In genomic region chr16:31944698-31945255, GRCm38 (mm10) we compare ENCODE assay signal across 15 mouse cellular contexts. TPM values are rescaled to one million over a fixed set of nuclear protein-coding genes. Genes with fewer than 3 reads are reported as not detected.
A peak's percentile ranks its signal among the peaks of the same experiment; 100 is the strongest.
DNase-seq lines count a peak whose midpoint lies in the region; ATAC-seq lines count a peak whose summit lies in the region.
"Had no signal": no experiment of that assay in that cellular context is flagged by ENCODE, and none has a peak within 500 bp of the region (broad histone marks: within the 10 kb centered on the region; RNA-seq: fewer than 3 reads in every experiment).

No protein-coding gene starts in this region.

- 0 out of 2 replicates have a peak overlapping the region, but pooled peaks have one; percentile 31 for H3K9ac ChIP-seq in hindbrain, embryonic 13.5 days
- H3K9ac ChIP-seq in hindbrain, embryonic 11.5 days (ENCODE audit: low read depth, low read length): no peak overlapping the region
- H3K9ac ChIP-seq in neural tube, embryonic 13.5 days: 0 out of 2 replicates have a peak overlapping the region, but pooled peaks have one; percentile 47
- H3K9ac ChIP-seq in neural tube, embryonic 15.5 days (replicated peaks): no peak overlapping the region
- H3K9ac ChIP-seq: embryonic facial prominence, embryonic 12.5 days; intestine, embryonic 15.5 days; liver, embryonic 12.5 days; liver, postnatal 0 days had no signal

- H3K27ac ChIP-seq in hindbrain, embryonic 13.5 days: no peak overlapping the region
- H3K27ac ChIP-seq in hindbrain, embryonic 11.5 days (ENCODE audit: low read depth, low read length): no peak overlapping the region
- no peak overlapping the region for H3K27ac ChIP-seq in neural tube, embryonic 13.5 days (replicated peaks)
- H3K27ac ChIP-seq in neural tube, embryonic 15.5 days (replicated peaks): no peak overlapping the region
- H3K27ac ChIP-seq: embryonic facial prominence, embryonic 12.5 days; hindbrain, embryonic 10.5 days; hindbrain, postnatal 0 days; intestine, embryonic 15.5 days; liver, embryonic 12.5 days had no signal

- peaks cover 9% of the 10 kb centered on the region for H3K36me3 ChIP-seq in hindbrain, embryonic 13.5 days
- no peaks in the 10 kb centered on the region for H3K36me3 ChIP-seq in hindbrain, embryonic 11.5 days (ENCODE audit: control insufficient read depth, insufficient read depth, low read length)
- peaks cover 8% of the 10 kb centered on the region; the same call in 1 of the 2 replicates for H3K36me3 ChIP-seq in neural tube, embryonic 13.5 days
- peaks cover 8% of the 10 kb centered on the region; the same call in 1 of the 2 replicates for H3K36me3 ChIP-seq in neural tube, embryonic 15.5 days

- no peaks in the 10 kb centered on the region for H3K9me3 ChIP-seq in hindbrain, embryonic 13.5 days
- H3K9me3 ChIP-seq in hindbrain, embryonic 11.5 days (ENCODE audit: control insufficient read depth, low read length): no peaks in the 10 kb centered on the region
- H3K9me3 ChIP-seq in neural tube, embryonic 13.5 days: no peaks in the 10 kb centered on the region
- H3K9me3 ChIP-seq in neural tube, embryonic 15.5 days (replicated peaks): no peaks in the 10 kb centered on the region
- H3K9me3 ChIP-seq: embryonic facial prominence, embryonic 12.5 days; forebrain, embryonic 10.5 days; hindbrain, embryonic 10.5 days; intestine, embryonic 15.5 days; liver, embryonic 12.5 days; megakaryocyte, embryonic 14.5 days had no signal

- 91% methylated on average over 12 of the region's 12 CpGs for WGBS in hindbrain, embryonic 13.5 days
- WGBS in hindbrain, embryonic 11.5 days: 90% methylated on average over 12 of the region's 12 CpGs
- 86% methylated on average over 12 of the region's 12 CpGs for WGBS in neural tube, embryonic 13.5 days
- 92% methylated on average over 12 of the region's 12 CpGs for WGBS in neural tube, embryonic 15.5 days

- no peak overlapping the region for H3K4me3 ChIP-seq in hindbrain, embryonic 13.5 days
- no peak overlapping the region for H3K4me3 ChIP-seq in hindbrain, embryonic 11.5 days (ENCODE audit: low read depth, low read length)
- no peak overlapping the region for H3K4me3 ChIP-seq in neural tube, embryonic 13.5 days
- no peak overlapping the region for H3K4me3 ChIP-seq in neural tube, embryonic 15.5 days (replicated peaks)
- H3K4me3 ChIP-seq: embryonic facial prominence, embryonic 12.5 days; hindbrain, embryonic 10.5 days; intestine, embryonic 15.5 days; liver, embryonic 12.5 days had no signal

- DNase-seq in cerebellum, adult 9-11 months: peak; percentile 52
- no peak for DNase-seq in hindbrain, embryonic 11.5 days (ENCODE audit: low spot score)
- peak; percentile 25 to 34 for DNase-seq in cerebellum, postnatal 25 days

- no peak overlapping the region for H3K4me2 ChIP-seq in hindbrain, embryonic 13.5 days
- no peak overlapping the region for H3K4me2 ChIP-seq in hindbrain, embryonic 11.5 days (replicated peaks; ENCODE audit: low read depth, low read length)
- H3K4me2 ChIP-seq in neural tube, embryonic 13.5 days: no peak overlapping the region
- no peak overlapping the region for H3K4me2 ChIP-seq in neural tube, embryonic 15.5 days
- H3K4me2 ChIP-seq: embryonic facial prominence, embryonic 12.5 days; intestine, embryonic 15.5 days; liver, embryonic 12.5 days had no signal

- H3K27me3 ChIP-seq in hindbrain, embryonic 13.5 days: no peaks in the 10 kb centered on the region
- no peaks in the 10 kb centered on the region for H3K27me3 ChIP-seq in hindbrain, embryonic 11.5 days (ENCODE audit: control insufficient read depth, insufficient read depth, low read length)
- H3K27me3 ChIP-seq in neural tube, embryonic 13.5 days: no peaks in the 10 kb centered on the region
- no peaks in the 10 kb centered on the region for H3K27me3 ChIP-seq in neural tube, embryonic 15.5 days (replicated peaks)
- H3K27me3 ChIP-seq: embryonic facial prominence, embryonic 12.5 days; intestine, embryonic 15.5 days; liver, embryonic 12.5 days had no signal

- no peak for ATAC-seq in cerebellum, adult (ENCODE audit: insufficient number of reproducible peaks, low FRiP score, low TSS enrichment)
- ATAC-seq in hindbrain, embryonic 13.5 days (ENCODE audit: low FRiP score): no peak
- ATAC-seq in hindbrain, embryonic 11.5 days (ENCODE audit: low FRiP score): no peak
- no peak for ATAC-seq in neural tube, embryonic 13.5 days (ENCODE audit: low read depth)
- no peak for ATAC-seq in neural tube, embryonic 15.5 days (ENCODE audit: low FRiP score)
- ATAC-seq: liver, embryonic 12.5 days had no signal

- H3K4me1 ChIP-seq in hindbrain, embryonic 13.5 days (replicated peaks): peaks cover 54% of the 10 kb centered on the region
- peaks cover 8% of the 10 kb centered on the region; the same call in 1 of the 2 replicates for H3K4me1 ChIP-seq in hindbrain, embryonic 11.5 days (replicated peaks; ENCODE audit: control insufficient read depth, insufficient read depth, low read length)
- peaks cover 52% of the 10 kb centered on the region for H3K4me1 ChIP-seq in neural tube, embryonic 13.5 days (replicated peaks)
- peaks cover 50% of the 10 kb centered on the region for H3K4me1 ChIP-seq in neural tube, embryonic 15.5 days

RNA-seq across cellular contexts. Expression of gene 0610012G03Rik, which starts 3.5 kb away (rescaled TPM):
- polyA plus RNA-seq in hindbrain, embryonic 13.5 days (2015; fragmentation: Nextera tagmentation; extraction: Ambion mirVana): 105 and 113 TPM in 2 replicates
- polyA plus RNA-seq in hindbrain, embryonic 11.5 days (2014; fragmentation: Nextera tagmentation; extraction: Ambion mirVana): 86.2 and 88.5 TPM in 2 replicates
- 93.1 and 99.5 TPM in 2 replicates for polyA plus RNA-seq in neural tube, embryonic 13.5 days (2015; fragmentation: Nextera tagmentation; extraction: Ambion mirVana)
- polyA plus RNA-seq in neural tube, embryonic 15.5 days (2015; fragmentation: Nextera tagmentation; extraction: Ambion mirVana): 111 and 126 TPM in 2 replicates

RNA-seq across cellular contexts. Expression of gene Ncbp2, which starts 3.5 kb away (rescaled TPM):
- polyA plus RNA-seq in hindbrain, embryonic 13.5 days (2015; fragmentation: Nextera tagmentation; extraction: Ambion mirVana): 107 and 112 TPM in 2 replicates
- 148 and 160 TPM in 2 replicates for polyA plus RNA-seq in hindbrain, embryonic 11.5 days (2014; fragmentation: Nextera tagmentation; extraction: Ambion mirVana)
- 106 and 120 TPM in 2 replicates for polyA plus RNA-seq in neural tube, embryonic 13.5 days (2015; fragmentation: Nextera tagmentation; extraction: Ambion mirVana)
- 90.5 and 98.7 TPM in 2 replicates for polyA plus RNA-seq in neural tube, embryonic 15.5 days (2015; fragmentation: Nextera tagmentation; extraction: Ambion mirVana)

RNA-seq across cellular contexts. Expression of gene Pigz, which starts 11.1 kb away (rescaled TPM):
- polyA plus RNA-seq in hindbrain, embryonic 13.5 days (2015; fragmentation: Nextera tagmentation; extraction: Ambion mirVana): 2.3 and 3.4 TPM in 2 replicates
- polyA plus RNA-seq in hindbrain, embryonic 11.5 days (2014; fragmentation: Nextera tagmentation; extraction: Ambion mirVana): 1.2 and 1.5 TPM in 2 replicates
- polyA plus RNA-seq in neural tube, embryonic 13.5 days (2015; fragmentation: Nextera tagmentation; extraction: Ambion mirVana): 2.0 and 4.3 TPM in 2 replicates
- 5.2 and 5.7 TPM in 2 replicates for polyA plus RNA-seq in neural tube, embryonic 15.5 days (2015; fragmentation: Nextera tagmentation; extraction: Ambion mirVana)

RNA-seq across cellular contexts. Expression of gene Senp5, which starts 58.3 kb away (rescaled TPM):
- polyA plus RNA-seq in hindbrain, embryonic 13.5 days (2015; fragmentation: Nextera tagmentation; extraction: Ambion mirVana): 17.5 and 18.5 TPM in 2 replicates
- polyA plus RNA-seq in hindbrain, embryonic 11.5 days (2014; fragmentation: Nextera tagmentation; extraction: Ambion mirVana): 12.2 and 18.3 TPM in 2 replicates
- polyA plus RNA-seq in neural tube, embryonic 13.5 days (2015; fragmentation: Nextera tagmentation; extraction: Ambion mirVana): 17.7 and 18.7 TPM in 2 replicates
- polyA plus RNA-seq in neural tube, embryonic 15.5 days (2015; fragmentation: Nextera tagmentation; extraction: Ambion mirVana): 15.5 and 16.1 TPM in 2 replicates

Comparison
In these comparisons a context has a peak if more than half of its experiments do, and no peak if none do; other contexts are left out.
1. H3K9ac ChIP-seq: peak in hindbrain, embryonic 13.5 days (single experiment) and neural tube, embryonic 13.5 days (single experiment); none in hindbrain, embryonic 11.5 days (single experiment) and neural tube, embryonic 15.5 days (single experiment).